Mouse (Mus musculus) C2C12 (cell line): Measurements from ENCODE around the gene Umad1.

ENCODE experiments used
- CEBPB ChIP-seq: IDR thresholded peaks from one replicate; pipeline ENCODE4 v1.6.1; 2011; ENCODE audit warnings: low read depth, mild to moderate bottlenecking, control low read depth, moderate library complexity
- CTCF ChIP-seq: IDR thresholded peaks from one replicate; pipeline ENCODE4 v1.5.1; 2011; ENCODE audit not compliant: control insufficient read depth, insufficient read depth, insufficient read length
- FOSL1 ChIP-seq: IDR thresholded peaks from one replicate; pipeline ENCODE4 v1.8.0; 2011; ENCODE audit warnings: mild to moderate bottlenecking, low read length; ENCODE audit not compliant: poor library complexity, insufficient read depth, severe bottlenecking
- MAX ChIP-seq: IDR thresholded peaks from one replicate; pipeline ENCODE4 v1.6.1; 2011; ENCODE audit warnings: mild to moderate bottlenecking, control low read depth
- MYOD1 ChIP-seq: IDR thresholded peaks from one replicate; pipeline ENCODE4 v1.6.1; 2011; ENCODE audit warnings: low read depth; ENCODE audit not compliant: control insufficient read depth, insufficient read length
- MYOG ChIP-seq: IDR thresholded peaks from one replicate; pipeline ENCODE4 v1.6.1; 2011; ENCODE audit not compliant: control insufficient read depth, insufficient read length; ENCODE audit errors: extremely low read depth
- USF1 ChIP-seq: IDR thresholded peaks from one replicate; pipeline ENCODE4 v1.6.1; 2011; ENCODE audit warnings: low read depth, mild to moderate bottlenecking, control low read depth, moderate library complexity

GRCm38 (mm10) chr6:8210661-8211060 lies 48.4 kb upstream of the Umad1 start:
- no peak for TF ChIP-seq CTCF
- TF ChIP-seq USF1, result no peak
- no peak for TF ChIP-seq MYOG
- no peak for TF ChIP-seq MAX
- no peak for TF ChIP-seq CEBPB
- no peak for TF ChIP-seq MYOD1
- TF ChIP-seq FOSL1, result no peak
